Mouse (Mus musculus) urinary bladder, adult 2 months (tissue): ENCODE measurements around the gene Wipf3. TPM values are rescaled to one million over a fixed set of nuclear protein-coding genes. Genes with fewer than 3 reads are reported as not detected.

Source experiments
- DNase-seq: peaks from one replicate; pipeline ENCODE4 v3.0.0; 2022; ENCODE audit warnings: low spot score
- polyA plus RNA-seq: library from polyadenylated mRNA; depleted of rRNA; stranded (reverse); fragments of >200 nt; gene quantifications from 2 replicates; pipeline ENCODE4 v1.2.3, GENCODE M21; 2012

Gene Wipf3
- polyA plus RNA-seq, 1 experiment: 0.95 TPM

DNA sequence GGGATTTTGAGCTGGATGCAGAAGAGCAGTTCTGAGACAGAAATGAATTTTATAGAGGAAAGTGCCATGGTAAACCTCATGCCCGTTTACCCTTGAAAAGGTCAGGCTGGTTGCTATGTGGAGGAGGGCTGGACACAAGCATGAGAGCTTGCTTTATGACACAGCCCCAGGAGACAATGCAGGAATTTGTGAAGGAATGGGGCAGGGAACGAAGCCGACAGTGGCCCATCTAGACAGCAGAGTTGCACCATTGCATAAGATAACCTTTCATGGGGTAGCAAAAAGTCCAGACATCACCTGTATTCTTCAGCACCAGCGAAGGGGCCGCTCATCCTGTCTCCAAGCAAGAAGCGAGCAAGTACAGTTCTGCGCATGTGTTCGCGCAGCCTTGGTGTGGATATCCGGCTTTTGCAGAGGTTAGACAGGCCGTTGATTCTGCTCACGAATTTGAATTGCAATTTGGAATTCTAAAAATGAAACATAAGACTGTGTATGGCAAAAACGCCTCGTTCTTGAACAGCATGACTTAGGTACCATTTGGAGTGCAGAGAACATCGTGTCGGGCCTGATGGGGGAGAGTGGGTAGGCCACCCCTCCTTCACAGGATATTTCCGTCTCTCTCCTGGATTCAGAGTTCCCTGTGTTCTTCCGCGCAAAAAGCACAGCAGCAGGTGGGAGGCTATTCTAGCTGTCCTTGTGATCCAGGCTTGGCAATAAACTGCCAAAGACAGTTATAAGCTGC, 46.7 kb downstream of the Wipf3 start:
- DNase-seq: no peak

DNA sequence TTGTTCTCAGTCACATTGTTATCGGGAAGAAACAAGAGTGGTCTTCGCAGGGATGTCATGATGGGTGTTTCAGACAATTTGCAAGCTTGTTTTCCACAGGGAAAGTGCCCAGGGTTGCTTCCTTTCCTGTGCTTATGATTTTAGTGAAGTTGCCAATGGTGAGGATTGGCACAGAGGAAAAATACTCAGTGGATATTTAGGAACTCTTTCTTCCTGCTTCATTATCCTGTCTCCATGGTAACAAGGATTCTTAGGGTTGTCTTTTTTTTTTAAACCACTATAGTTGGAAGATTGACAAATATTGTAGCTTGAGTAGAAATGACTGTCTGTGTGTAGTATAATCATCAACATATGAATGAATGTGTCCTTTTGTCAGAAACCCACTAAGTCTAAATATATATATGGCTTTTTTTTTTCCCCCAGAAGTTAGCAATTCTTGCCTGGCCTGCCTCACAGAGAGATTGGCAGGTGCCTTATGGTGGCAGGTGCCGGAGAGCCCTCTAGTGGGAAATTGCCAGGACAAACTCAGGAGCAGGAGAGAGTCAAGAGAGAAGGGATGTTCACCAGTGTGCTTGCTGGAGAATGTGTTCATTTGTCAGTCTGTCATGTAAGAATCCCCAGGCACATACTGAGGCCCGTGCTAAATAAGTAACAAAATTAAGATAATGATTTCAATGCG, 49.4 kb downstream of the Wipf3 start:
- no peak for DNase-seq

DNA sequence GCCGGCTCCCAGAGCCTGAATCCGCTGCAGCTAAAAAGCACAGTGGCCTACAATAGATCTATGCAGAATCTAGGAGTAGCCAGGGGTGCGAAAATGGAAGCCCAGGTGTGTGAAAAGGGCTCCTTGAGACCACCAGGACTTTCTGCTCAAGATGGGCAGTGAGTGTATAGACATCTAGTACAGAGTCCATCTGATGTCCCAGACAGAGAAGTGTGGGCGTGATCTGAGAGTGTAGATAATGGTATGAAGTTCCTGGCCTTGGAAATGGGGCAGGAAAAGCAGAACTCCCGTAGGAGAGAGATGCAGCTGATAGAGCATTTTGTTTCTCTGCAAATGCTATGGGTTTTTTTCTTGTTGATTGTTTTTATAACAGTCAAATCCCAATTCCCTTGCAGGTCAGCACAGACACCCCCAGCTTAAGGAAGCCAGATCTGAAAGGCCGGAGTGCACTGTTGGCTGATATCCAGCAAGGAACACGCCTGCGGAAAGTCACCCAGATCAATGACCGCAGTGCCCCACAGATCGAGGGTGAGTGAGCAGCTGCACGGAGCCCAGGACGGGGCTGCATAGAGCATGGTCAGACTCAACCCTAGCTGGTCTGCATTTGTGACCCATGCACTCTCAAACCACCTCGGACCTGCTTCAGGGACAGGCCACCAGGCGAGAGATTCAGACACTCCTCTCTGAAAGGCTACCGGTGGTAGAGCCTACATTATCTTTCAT, 52.1 kb downstream of the Wipf3 start:
- DNase-seq: no peak

DNA sequence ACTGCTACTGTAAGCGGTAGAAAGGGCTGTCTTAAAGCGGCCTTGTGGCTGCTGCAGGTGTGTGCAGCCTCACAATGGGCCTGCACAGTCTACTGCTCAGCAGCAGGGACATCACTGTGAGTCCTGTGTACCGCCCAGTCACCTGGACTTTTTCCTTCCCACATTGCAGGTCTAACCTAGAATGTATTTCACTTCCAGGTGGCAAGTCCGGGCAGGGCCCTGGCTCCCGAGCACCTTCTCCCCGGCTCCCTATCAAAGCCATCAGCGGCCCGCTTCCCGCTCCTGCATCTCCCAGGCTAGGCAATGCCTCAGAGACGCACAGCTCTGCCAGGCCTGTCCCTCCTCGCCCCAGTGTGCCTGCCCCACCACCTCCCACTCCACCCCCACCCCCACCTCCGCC, 55.6 kb downstream of the Wipf3 start:
- peak; percentile 31 for DNase-seq

DNA sequence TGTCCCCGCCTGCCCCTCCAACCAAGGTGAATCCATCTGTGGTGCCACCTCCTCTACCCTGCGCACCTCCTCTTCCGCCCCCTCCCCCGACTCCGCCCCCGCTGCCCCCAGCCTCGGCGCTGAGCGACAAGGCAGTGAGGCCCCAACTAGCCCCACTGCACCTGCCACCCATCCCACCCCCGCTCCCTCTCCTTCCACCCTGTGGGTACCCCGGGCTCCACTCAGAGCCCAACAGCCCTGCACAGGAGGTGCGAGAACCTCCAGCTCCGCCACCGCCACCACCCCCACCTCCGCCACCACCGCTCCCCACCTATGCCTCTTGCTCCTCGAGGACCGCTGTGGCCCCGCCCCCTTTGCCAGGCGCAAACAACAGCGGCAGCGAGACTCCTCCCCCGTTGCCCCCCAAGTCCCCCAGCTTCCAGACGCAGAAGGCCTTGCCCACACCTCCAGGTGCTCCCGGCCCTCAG, 56.1 kb downstream of the Wipf3 start:
- DNase-seq: no peak

DNA sequence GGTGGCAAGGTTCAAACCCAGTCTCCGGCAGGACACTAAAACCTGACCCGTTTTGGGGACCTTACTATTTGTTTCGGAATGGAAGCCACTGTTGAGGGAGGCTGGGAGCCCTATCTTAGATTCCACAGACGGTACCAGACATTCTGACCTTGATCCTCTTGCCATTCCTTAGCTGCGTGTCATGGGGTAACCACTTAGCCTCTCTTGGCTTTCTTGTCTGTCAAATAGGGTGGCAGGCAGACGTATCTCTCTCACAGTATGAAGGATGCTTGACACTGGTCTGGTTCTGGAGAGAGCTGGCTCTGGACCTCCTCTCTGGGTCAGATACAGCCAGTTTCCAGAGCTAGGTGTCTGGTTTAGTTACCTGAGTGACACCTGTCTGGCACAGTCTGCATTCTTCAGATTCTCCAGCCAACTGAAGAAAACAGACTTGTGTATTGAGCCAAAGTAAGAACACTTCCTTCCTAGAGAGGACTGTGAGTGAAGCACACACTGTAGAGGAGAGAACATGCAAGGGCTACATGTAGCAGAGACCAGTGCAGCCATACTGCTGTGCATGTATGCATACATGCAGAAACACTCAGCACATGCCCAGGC, 56.7 kb downstream of the Wipf3 start:
- DNase-seq: no peak

DNA sequence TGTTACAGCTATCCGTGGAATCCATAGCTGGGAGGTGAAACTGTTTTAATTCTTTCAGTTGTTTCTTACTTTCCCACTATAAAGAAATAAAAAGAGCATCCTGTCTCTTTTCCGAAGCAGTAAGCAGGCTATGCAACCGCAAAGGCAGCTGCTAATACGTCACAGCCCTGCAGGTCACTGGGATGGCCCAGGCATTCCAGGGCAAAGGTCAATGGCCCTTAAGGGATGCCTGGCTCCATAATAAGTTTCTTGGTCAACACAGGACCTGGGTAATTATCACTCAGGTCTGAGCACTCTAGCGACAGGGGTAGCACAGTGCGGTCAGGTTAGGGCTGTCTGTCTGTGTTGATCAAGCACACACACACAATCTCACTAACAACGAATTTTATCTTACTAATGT, 61.7 kb downstream of the Wipf3 start:
- DNase-seq: no peak

DNA sequence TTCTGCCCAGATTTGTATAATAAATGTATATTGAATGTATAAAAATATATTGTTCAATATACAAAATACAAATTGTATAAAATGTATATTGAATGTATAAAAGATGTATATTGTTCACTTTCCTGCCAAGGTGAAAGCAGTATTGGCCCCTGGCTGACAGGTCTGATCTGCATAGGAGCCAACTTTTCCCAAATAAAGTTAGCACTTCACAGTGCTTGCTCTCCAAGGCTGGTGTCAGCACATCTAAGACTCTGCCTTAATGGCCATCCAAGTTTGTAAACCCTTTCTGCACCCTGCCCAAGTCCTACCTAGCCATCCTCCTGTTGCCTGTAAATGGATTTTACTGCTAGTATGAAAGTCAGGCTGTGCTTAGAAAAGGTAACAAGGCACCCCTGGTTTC, 64.7 kb downstream of the Wipf3 start:
- DNase-seq: no peak

DNA sequence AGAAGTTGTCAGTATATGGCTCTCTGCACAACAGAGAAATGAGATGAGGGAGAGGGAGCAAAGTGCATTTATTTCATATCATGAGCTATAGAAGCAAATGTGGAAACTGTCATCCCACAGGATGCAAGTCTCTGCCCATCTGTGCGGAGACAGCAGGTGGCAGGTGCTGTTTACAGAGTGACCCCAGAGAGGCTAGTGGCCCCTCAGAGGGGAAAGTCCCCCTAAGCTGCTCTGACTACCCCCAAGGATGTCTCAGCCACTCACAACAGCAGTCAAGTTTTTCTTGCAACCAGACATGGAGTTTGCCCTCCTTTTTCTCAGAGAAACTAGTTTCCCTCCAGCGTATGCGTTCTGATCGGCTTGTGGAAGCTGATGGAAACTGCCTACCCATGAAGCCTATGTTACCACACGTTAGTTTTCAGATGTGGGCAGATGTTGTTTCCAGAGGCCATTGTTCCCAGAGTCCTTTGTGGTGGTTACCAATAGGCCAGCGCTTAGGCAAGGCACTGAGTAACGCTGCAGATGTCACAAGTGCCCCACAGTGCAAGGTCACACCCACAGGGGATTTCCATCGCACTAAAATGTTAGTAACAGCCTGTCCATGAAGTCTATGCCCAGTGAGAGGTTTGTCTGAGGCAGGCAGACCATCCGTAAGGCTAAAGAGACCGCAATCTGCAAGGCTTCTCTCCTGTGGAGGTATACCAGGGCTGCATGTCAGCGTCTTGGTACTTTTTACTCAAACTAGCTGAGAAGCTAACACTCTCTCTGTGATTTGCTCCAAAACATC, 65.4 kb downstream of the Wipf3 start:
- no peak for DNase-seq

DNA sequence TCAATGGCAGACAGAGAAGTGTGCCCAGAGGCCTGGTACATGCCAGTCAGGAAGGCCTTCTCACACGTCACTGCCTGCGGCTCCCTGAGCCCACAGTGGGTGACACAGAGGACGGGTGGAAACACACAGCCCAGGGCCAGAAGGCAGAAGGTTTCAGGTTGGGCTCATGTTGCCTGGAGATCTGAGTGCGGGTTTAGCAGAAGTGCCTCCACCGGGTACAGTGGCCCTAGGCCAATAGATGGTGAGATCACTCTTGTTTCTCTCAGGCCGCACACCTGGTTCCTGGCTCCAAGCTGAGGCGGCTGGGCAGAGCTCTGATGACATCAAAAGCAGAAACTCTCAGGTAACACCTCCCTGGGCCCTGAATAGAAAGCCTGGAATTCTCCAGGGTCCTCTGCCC, 66.8 kb downstream of the Wipf3 start:
- DNase-seq: no peak

DNA sequence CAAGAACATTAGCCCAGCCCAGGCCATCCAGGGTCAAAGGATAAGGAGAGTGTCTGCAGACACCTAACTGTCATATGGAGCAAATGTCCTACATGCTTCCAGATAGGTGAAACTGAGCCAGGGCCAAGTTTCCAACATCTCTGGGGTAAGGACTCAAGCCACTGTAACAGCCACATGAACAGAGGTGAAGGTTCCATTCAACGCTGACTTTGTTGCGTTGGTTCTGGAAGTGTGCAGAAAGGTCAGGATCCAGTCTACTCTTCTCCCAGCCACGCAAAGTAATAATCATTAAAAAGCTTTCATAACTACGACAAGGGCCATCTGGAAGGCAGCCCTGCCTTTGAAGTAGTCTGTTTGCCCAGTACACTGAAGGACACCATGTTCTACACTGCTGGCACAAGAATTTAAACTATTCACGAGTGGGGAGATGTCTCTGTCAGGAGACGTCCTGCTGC, 73.3 kb downstream of the Wipf3 start:
- no peak for DNase-seq

DNA sequence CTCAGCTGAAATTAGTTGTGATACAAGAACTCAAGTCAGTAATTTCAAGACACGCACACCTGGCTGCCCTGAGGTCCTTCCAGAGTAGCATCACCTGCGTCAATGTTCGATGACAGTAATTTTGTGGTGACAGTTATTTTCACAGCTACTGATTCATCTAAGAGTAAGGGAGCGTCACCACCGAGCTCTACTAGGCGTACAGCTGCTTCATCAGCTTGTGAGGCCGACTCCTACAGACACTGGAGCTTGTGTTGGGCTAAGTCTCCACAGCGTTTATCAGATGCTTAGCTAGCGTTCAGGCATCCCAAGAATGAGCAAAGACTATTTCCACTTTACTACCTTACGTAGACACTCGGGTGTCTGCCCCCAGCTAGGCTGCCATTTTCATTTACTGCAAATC, 76.9 kb downstream of the Wipf3 start:
- no peak for DNase-seq

DNA sequence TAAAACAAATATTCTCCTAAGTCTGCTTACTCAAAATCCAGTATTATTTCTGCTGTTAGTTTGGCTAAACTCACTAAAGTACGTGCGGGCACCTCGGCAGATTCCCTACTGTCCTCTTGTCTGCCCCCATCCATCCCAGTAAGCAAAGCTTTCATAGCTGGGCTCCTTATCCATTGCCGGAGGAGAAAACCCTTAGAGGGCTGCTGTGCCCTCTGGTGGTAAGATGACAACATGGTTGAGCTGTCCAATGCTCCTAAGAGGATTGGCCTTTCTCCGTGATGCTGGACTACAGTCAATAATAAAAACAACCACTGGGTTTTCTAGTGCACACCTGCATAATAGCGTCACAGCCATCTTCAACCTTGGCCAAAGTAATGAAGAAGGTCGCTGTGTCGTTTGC, 77.6 kb downstream of the Wipf3 start:
- DNase-seq: no peak

DNA sequence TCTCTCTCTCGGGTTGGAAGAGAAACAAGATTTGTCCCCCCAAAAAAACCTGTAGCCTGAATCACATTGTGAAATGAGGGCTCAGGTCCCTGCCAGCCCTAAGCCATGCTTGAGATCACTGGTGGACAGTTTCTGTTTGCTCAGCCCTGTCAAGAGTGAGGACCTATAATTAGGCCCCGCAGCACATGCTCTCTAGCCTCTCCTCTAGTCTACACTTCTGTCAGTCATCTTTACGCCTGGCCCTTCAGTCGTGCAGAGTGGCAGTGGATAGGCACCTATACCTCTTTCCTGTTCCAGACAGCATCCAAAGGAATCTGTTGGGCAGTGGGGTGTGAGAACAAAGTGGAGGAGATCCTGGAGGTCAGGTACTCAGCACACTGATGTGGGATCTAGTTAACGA, 78.4 kb downstream of the Wipf3 start:
- DNase-seq: no peak

DNA sequence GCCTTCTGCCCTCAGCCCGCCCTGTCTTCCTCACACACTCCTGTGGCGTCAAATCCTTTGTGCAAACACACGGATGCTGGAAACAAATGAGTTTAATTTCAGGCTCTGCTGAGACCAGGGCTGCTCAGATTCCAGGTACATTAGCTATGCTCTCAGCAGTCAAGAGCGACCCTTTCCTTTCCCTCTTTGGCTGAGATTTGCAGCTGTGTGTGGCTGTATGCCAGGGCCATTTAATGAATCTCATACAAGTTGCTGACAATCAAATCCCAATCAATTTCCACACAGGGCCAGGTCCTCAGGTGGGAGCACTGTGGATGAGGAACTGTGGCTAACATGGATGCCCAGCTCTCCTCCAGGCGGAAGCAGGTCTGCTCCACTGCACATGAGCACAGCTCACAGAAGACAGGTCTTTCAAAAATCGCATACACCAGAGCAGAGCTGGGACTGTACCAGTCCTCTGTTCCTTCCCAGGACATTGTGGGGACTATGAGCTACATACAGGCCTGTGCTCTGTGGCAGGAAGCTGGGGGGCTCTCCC, 78.9 kb downstream of the Wipf3 start:
- DNase-seq: no peak

DNA sequence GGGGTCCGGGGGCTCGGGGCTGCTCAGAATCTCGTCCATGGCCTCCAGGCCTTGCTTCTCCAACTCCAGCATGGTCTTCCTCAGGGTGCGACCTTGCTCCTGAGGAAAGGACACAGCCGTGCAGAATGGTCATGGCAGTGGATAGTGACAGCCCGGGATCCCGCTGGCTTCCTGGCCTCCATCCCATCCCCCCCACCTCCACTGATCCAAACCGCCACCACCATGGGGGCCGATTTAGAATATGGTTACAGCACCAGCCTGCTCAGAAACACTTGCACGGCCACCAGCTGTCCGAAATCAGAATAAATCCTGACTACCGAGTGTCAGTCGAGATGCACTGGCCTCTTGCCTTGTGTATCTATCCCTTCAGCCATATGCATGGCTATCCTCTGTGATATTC, 79.9 kb downstream of the Wipf3 start:
- no peak for DNase-seq

DNA sequence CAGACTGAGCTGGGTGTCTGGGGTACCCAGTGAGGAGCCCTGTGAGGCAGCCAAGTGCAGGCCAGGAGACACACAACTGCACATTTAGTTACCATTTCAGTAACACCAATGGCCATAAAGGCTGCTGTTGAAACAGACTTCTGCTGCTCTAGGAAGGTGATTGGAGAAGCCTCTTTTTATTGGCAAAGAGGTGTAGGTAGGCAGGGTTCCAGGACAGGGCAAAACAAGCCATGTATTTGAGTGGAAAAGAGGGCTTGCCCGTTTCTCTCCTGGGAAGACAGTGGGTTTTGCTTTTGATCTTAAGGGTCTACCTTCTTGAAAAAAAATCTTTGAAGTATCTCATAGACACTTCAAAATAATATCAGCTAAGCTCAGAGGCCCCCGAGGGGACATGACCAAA, 82.9 kb downstream of the Wipf3 start:
- no peak for DNase-seq

DNA sequence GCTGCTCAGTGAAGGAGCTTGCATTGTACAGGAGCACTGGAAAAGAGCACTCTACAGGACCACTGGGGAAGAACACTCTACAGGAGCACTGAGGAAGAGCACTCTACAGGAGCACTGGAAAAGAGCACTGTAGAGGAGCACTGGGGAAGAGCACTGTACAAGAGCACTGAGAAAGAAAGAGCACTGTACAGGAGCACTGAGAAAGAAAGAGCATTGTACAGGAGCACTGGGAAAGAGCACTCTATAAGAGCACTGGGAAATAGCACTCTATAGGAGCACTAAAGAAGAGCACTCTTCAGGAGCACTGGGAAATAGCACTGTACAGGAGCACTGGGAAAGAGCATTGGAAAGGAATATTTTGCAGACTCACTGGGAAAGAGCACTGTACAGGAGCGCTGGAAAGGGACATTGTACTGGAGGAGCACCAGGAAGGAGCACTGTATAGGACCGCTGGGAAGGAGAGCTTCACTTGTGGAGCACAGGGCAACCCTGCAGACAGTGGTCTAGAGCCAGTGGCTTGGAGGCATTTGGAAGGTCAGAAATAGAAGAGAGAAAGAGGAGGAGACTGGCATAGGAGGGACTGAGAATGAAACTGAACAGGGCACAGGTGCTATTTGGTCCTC, 87.2 kb downstream of the Wipf3 start:
- DNase-seq: no peak

DNA sequence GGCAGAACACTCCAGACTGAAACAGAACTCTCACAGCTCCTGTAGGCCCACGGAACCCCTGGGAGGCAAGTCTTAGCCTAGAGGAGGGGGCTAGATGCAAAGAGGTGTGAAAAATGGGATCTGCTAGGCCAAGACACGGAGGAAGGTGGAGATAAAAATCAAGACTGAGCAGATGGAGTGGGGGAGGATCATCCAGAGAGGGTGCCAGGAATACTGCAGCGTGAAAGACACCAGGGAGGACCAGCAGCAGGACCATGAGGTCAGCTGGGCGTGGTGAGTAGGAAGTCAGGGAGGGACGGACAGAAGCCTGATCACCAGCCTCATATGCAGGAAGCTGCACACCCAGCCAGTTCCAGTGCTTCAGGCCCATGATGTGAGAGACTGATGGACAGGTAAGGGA, 89.4 kb downstream of the Wipf3 start:
- DNase-seq: no peak

DNA sequence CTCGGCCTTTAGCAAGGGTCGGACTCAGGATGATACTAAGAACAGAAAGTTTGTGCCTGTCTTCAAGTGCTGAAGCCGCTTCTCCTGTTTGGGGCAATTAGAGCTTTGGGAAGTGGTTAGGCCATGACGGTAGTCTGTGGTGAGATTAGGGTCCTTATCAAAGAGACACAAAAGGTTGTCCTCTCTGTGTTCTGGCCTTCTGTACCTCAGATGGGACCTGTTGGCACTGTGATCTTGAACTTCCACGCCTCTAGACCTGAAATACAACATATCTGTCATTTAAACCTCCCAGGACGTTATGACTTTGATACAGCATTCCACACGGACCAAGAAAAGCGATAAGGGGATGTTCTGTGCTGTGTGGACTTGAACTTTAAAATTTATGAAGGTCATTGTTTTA, 99.3 kb downstream of the Wipf3 start:
- DNase-seq: no peak

DNA sequence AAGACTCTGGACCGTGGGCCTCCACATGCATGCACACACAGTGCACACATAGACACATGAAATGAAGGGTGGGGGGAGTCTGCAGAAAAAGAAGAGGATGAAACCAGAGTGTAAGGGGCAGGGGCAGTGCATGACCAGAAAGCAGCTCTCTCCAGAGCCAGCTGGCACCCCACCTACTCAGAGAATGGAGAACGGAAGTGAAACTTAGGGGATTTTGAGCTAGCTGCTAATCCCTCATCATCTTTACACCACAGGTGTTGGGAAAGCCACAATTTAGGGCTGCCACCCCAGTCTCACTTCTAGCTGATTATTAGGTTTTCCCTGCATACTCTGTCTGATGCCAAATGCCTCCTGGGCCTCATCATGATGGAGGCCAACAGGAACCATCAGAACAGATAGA, 100.8 kb downstream of the Wipf3 start:
- DNase-seq: no peak
